Mouse (Mus musculus) liver, embryonic 14.5 days (tissue): ENCODE measurements at regions not wholly inside any gene's neighbourhood (a gene's known extent, or its start where the extent isn't known, plus 50 kb on each side); places are given as distances from the start of the nearest gene placed in this dataset.

Experiments used
- CTCF ChIP-seq: IDR thresholded peaks from 2 replicates; pipeline ENCODE4 v1.5.1; 2016; ENCODE audit warnings: antibody characterized with exemption, low read depth, control low read depth
- EP300 ChIP-seq: IDR thresholded peaks from 2 replicates; pipeline ENCODE4 v1.6.1; 2016; ENCODE audit warnings: antibody characterized with exemption, low read depth

- TF ChIP-seq EP300 (no peak), CTCF (no peak)
These were observed 535.4 kb upstream of the Sel1l start for GRCm38 (mm10) chr12:92384266-92384937.
